Mouse (Mus musculus): ENCODE measurements around the gene Lefty1.

GRCm38 (mm10) chr1:180911138-180911537 lies 23.7 kb upstream of the Lefty1 start:
- peak; percentile 71 for TF ChIP-seq CTCF (IDR thresholded peaks at IDR 0.05; ENCODE audit: low read depth)
- no peak for TF ChIP-seq EP300 (optimal IDR thresholded peaks at IDR 0.05)
